Mouse (Mus musculus): ENCODE measurements around the gene Skida1. TPM values are rescaled to one million over a fixed set of nuclear protein-coding genes. Genes with fewer than 3 reads are reported as not detected.
"Not testable (repeated sequence)": the region's sequence is repeated elsewhere in the genome, so short reads cannot be mapped to it uniquely, and the experiment has no call there.

Gene Skida1
- polyA plus RNA-seq (2015; fragmentation: Nextera tagmentation; extraction: Ambion mirVana) = 0.37 and 0.47 TPM in 2 replicates

DNA sequence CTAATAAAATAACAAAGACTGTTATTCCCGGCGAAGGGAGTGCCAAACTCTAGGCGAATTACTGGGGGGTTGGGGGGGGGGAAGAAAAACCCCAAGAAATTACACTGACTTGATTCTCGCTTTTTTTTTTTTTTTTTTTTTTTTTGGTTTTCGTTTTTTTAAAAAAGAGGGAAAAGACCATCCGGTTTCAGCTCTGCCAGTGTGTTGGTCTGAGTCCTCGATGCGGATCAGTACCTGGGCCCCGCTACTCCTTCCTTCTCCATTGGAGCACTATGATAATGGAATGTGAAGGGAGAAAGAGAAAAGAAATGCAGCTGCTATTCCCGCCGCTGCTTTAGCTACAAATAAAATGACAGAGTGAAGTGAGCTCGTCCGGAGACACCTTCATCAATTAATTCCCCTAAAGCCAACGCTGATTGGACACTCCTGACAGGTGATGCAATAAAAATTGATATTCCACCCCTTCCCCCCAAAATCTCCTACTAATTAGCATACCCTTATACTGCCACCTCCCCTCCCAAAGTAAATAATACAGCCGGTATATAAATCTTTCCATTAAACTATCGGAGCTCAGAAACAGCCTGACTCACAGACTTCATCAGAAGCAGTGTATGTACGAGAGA lies at the start of gene Skida1:
Skida1 (minus strand) TSS at position 599 of the 623 bp plus-strand sequence.
- H3K36me3 ChIP-seq (replicated peaks) = no peaks in the 10 kb centered on the region
- H3K27ac ChIP-seq (replicated peaks) = peak within 1 kb of the TSS; percentile 75
- peak within 1 kb of the TSS; percentile 52 for H3K9ac ChIP-seq
- H3K27me3 ChIP-seq = peaks cover 93% of the 10 kb centered on the region
- no peaks in the 10 kb centered on the region for H3K9me3 ChIP-seq (replicated peaks)
- H3K4me1 ChIP-seq (replicated peaks) = peaks cover 32% of the 10 kb centered on the region
- peak within 1 kb of the TSS; percentile 85 for H3K4me2 ChIP-seq
- H3K4me3 ChIP-seq (replicated peaks) = peak within 1 kb of the TSS; percentile 64
- no peak for ATAC-seq (ENCODE audit: insufficient read depth)
- 3% methylated on average over 17 of the region's 17 CpGs for WGBS (ENCODE audit: insufficient replicate concordance)

DNA sequence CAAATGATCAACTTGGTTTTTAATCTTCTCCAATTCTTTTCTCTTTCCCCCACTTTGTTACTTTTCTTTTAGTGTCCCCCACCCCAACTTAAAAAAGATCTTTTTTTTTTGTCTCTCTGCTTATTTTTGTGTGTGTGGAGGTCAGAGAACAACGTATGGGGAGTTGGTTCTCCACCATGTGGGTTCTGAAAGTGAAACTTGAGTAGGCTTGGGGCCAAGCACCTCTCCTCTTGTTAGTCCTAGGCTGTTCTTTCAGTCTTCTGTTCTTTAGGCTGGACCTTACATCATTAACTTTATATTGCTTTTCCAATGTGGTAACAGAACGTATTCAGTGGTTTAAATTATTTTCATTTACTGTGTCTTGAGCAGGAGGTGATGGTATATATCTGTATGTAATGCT lies 47.0 kb upstream of the Skida1 start:
- peaks cover 64% of the 10 kb centered on the region for H3K36me3 ChIP-seq (replicated peaks)
- no peaks in the 10 kb centered on the region for H3K9me3 ChIP-seq (replicated peaks)
- H3K4me1 ChIP-seq (replicated peaks) = 0 out of 2 replicates have a peak, but pooled peaks cover 2% of the 10 kb centered on the region
- no peak for ATAC-seq (ENCODE audit: insufficient read depth)
- H3K4me3 ChIP-seq (replicated peaks) = no peak overlapping the region
- H3K9ac ChIP-seq = no peak overlapping the region
- H3K27me3 ChIP-seq = no peaks in the 10 kb centered on the region
- no peak overlapping the region for H3K27ac ChIP-seq (replicated peaks)
- WGBS (ENCODE audit: insufficient replicate concordance) = 60% methylated on average over 2 of the region's 2 CpGs
- H3K4me2 ChIP-seq = no peak overlapping the region

DNA sequence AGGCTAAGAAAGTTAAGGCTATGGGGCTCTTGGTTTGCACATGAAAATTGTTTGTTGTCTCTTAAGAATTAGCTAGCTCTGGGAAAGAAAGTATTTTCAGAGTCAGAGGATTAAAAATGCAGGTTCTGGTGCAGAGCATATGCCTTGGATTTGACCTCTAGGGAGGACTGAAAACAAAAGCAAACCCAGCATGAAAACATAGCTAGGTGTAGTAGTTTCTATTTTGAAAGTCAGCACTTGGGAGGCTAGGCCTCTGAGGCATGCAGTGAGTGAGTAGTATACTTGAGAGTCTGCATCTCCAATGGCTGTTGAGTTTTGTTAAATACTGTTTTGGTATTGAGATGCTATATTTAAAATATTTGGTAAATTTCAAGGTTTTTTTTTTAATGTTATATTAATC lies 45.5 kb upstream of the Skida1 start:
- H3K27me3 ChIP-seq = no peaks in the 10 kb centered on the region

DNA sequence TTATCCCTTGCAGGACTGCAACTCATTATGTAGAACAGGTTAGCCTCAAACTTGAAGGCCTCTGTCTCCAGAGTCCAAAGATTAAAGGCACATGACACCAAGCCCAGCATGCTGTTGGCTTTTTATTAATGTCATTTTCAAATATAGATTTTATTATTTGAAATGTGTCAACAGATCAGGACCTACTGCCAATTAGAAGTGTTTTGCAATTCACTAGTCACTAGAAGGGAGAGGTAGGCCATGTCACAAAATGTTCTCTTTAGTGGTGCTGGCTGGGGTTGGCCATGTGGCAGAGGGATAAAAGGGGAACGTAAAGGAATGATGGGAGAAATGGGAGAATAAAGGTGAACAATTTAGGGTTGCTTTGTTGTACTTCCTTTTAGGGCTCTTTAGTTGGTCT lies 45.0 kb upstream of the Skida1 start:
- 0 out of 2 replicates have a peak, but pooled peaks cover 2% of the 10 kb centered on the region for H3K4me1 ChIP-seq (replicated peaks)
- no peak for ATAC-seq (ENCODE audit: insufficient read depth)
- H3K4me3 ChIP-seq (replicated peaks) = no peak overlapping the region
- H3K9me3 ChIP-seq (replicated peaks) = no peaks in the 10 kb centered on the region
- WGBS (ENCODE audit: insufficient replicate concordance) = 94% methylated on average over 1 of the region's 1 CpGs
- no peak overlapping the region for H3K27ac ChIP-seq (replicated peaks)
- no peaks in the 10 kb centered on the region for H3K27me3 ChIP-seq
- no peak overlapping the region for H3K4me2 ChIP-seq
- no peak overlapping the region for H3K9ac ChIP-seq
- H3K36me3 ChIP-seq (replicated peaks) = peaks cover 62% of the 10 kb centered on the region

More for the DNA sequence above, 45.5 kb upstream of the Skida1 start:
- no peak overlapping the region for H3K9ac ChIP-seq
- no peak overlapping the region for H3K27ac ChIP-seq (replicated peaks)
- no peak overlapping the region for H3K4me2 ChIP-seq
- H3K9me3 ChIP-seq (replicated peaks) = no peaks in the 10 kb centered on the region
- H3K36me3 ChIP-seq (replicated peaks) = peaks cover 64% of the 10 kb centered on the region
- H3K4me3 ChIP-seq (replicated peaks) = no peak overlapping the region
- 0 out of 2 replicates have a peak, but pooled peaks cover 2% of the 10 kb centered on the region for H3K4me1 ChIP-seq (replicated peaks)
- no peak for ATAC-seq (ENCODE audit: insufficient read depth)

DNA sequence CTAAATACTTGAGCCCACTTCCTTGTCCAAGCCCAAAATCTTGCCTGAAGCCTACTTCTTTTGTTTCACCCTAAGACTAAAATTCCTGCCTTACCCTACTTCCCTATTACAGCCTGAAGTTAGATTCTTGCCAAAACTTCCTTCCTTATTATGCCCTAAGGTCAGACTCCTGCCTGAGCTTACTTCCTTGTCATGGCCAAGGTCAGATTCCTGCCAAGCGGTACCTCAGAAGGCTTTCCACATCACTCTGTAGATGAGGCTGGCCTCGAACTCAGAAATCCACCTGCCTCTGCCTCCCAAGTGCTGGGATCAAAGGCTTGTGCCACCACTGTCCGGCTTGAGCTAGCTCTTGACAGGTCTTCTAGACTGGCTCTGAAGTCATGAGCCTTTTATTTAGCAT lies 38.8 kb upstream of the Skida1 start:
- H3K9me3 ChIP-seq (replicated peaks); ATAC-seq (ENCODE audit: insufficient read depth); H3K4me3 ChIP-seq (replicated peaks); H3K4me1 ChIP-seq (replicated peaks); H3K27ac ChIP-seq (replicated peaks); H3K9ac ChIP-seq; H3K4me2 ChIP-seq; H3K27me3 ChIP-seq: not testable (repeated sequence)
- H3K36me3 ChIP-seq (replicated peaks) = peaks cover 84% of the 10 kb centered on the region
- WGBS (ENCODE audit: insufficient replicate concordance) = 83% methylated on average over 3 of the region's 3 CpGs

DNA sequence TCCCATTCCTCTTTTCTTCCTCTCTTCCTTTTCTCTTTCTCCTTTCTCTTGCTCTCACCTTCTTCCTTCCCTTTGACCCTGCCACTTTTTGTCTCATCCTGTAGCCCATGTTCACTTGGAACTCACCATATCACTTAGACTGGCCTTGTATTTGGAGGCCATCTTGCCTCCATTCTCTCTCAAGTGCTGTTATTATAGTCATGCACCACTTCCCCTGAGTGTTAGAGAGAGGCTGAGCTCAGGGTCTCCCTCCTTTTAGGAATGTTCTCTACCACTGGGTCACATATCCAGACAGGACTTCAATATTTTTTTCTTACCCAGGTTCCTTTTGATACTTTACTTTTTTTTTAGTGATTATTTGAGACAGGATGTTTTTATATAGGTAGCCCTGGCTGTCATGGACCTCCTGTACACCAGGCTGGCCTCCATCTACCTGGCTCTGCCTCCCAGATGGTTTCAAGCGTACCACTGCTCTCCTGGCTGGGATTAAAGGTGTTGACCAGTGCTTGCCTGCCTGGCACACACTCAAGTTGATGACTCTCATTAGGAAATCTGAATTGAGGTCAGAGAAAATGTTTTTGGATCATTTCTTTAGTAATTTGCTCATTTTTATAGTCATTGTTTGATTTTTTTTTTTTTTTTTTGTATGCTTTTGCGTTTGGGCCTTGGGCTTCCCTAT lies 31.5 kb upstream of the Skida1 start:
- Histone ChIP-seq H3K27me3 (no peaks in the 10 kb centered on the region), H3K9ac (no peak overlapping the region), H3K27ac (replicated peaks) (no peak overlapping the region), H3K4me2 (no peak overlapping the region), H3K9me3 (replicated peaks) (no peaks in the 10 kb centered on the region), H3K4me3 (replicated peaks) (no peak overlapping the region), H3K4me1 (replicated peaks) (peaks cover 3% of the 10 kb centered on the region; the same call in 1 of the 2 replicates), H3K36me3 (replicated peaks) (peaks cover 79% of the 10 kb centered on the region)
- no peak for ATAC-seq (ENCODE audit: insufficient read depth)
- 82% methylated on average over 2 of the region's 2 CpGs for WGBS (ENCODE audit: insufficient replicate concordance)

DNA sequence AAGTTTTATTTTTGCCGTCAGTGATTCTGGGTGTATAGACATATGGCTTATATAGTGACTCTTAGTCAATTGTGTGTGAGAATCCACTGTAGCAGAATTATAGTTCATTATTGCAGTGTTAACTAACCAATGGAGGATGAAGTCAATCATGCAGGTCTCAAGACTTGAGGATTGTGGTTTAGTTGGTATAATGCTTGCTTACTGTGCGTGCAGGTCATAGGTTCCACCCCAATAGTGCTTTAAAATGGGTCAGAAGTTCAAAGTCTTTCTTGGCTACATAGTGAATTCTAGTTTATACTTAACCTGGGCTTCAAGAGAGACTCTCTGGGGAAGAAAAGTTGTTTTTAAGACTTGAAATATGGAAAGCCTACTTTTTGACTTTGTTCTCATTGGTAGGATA lies 23.1 kb upstream of the Skida1 start:
- no peak overlapping the region for H3K4me3 ChIP-seq (replicated peaks)
- H3K9ac ChIP-seq = no peak overlapping the region
- no peaks in the 10 kb centered on the region for H3K9me3 ChIP-seq (replicated peaks)
- WGBS (ENCODE audit: insufficient replicate concordance) = 74% methylated on average over 2 of the region's 2 CpGs
- peaks cover 16% of the 10 kb centered on the region; the same call in 1 of the 2 replicates for H3K4me1 ChIP-seq (replicated peaks)
- H3K27me3 ChIP-seq = no peaks in the 10 kb centered on the region
- ATAC-seq (ENCODE audit: insufficient read depth) = no peak
- H3K4me2 ChIP-seq = no peak overlapping the region
- peaks cover 55% of the 10 kb centered on the region for H3K36me3 ChIP-seq (replicated peaks)
- H3K27ac ChIP-seq (replicated peaks) = no peak overlapping the region

DNA sequence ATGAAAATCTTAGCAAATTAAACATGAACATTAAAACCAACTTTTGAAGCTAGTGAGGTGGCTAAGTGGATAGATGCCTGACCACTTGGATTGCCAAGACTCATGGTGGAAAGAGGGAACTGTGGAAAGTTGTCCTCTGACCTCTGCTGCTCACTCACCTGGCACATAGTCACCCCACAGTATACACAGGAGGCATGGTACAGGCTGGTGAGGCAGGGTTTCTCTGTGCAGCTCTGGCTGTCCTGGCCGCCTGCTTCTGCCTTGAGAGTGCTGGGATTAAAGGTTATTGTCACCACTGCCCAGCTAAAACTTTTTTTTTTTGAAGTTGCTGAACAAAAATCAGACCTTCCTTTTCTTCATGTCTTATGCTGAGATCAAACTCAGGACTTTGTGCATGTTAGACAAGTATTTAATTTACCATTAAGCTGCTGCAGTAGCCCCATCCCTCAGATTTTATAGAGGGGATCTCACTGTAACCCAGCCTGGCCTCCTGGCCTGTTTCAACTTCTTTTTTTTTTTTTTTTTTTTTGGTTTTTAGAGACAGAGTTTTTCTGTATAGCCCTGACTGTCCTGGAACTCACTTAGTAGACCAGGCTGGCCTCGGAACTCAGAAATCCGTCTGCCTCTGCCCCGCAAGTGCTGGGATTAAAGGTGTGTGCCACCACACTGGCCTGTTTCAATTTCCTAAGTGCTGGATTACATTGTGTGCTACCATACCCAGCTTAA lies 19.4 kb upstream of the Skida1 start:
- peaks cover 31% of the 10 kb centered on the region for H3K36me3 ChIP-seq (replicated peaks)
- H3K4me1 ChIP-seq (replicated peaks) = peaks cover 29% of the 10 kb centered on the region
- H3K4me3 ChIP-seq (replicated peaks) = no peak overlapping the region
- WGBS (ENCODE audit: insufficient replicate concordance) = 90% methylated on average over 4 of the region's 4 CpGs
- no peak for ATAC-seq (ENCODE audit: insufficient read depth)
- H3K27ac ChIP-seq (replicated peaks) = no peak overlapping the region
- H3K27me3 ChIP-seq = no peaks in the 10 kb centered on the region
- no peak overlapping the region for H3K9ac ChIP-seq
- no peak overlapping the region for H3K4me2 ChIP-seq
- no peaks in the 10 kb centered on the region for H3K9me3 ChIP-seq (replicated peaks)

DNA sequence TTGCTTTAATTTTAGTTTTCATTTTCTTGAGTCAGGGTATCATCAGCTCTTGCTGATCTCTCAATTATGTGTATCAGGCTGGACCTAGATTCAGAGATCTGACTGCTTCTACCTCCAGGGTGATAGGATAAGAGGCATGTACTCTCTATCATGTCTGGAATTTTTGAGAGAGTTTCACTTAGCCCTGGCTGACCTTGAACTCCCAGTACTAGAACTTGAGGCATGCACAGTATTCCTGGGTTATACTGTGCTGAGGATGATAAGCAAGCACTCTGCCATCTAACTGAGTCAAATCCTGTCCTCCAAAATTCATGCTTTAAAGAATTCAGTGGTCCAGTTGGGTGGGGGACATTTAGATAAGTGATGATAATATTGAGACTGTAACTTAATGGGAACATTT lies 17.6 kb upstream of the Skida1 start:
- Histone ChIP-seq H3K4me1 (replicated peaks) (peaks cover 29% of the 10 kb centered on the region), H3K27ac (replicated peaks) (peak overlapping the region; percentile 99; the same call in 1 of the 2 replicates), H3K27me3 (no peaks in the 10 kb centered on the region), H3K36me3 (replicated peaks) (peaks cover 21% of the 10 kb centered on the region), H3K9me3 (replicated peaks) (no peaks in the 10 kb centered on the region), H3K4me3 (replicated peaks) (peak overlapping the region; percentile 93), H3K4me2 (peak overlapping the region; percentile 80), H3K9ac (0 out of 2 replicates have a peak overlapping the region, but pooled peaks have one; percentile 6)
- ATAC-seq (ENCODE audit: insufficient read depth) = no peak

DNA sequence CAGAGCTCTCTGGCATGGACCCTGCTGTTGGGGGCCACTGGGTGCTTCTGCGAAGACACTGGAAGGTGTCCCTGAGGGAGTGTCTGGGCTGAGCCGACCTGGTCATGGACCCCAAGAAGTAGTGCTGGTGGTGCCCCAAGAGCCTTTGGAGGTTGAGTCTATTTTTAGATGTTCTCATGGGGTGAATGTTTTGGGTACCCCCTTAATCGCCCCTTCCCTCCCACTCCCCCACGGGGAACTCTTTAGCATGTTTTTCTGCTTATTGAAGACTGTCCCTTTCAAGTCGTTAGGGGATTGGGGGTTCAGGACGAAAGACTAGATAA lies 16.8 kb upstream of the Skida1 start:
- H3K9ac ChIP-seq = peak overlapping the region; percentile 99
- peak overlapping the region; percentile 80 for H3K4me2 ChIP-seq
- H3K27me3 ChIP-seq = no peaks in the 10 kb centered on the region
- peak overlapping the region; percentile 99 for H3K27ac ChIP-seq (replicated peaks)
- no peak for ATAC-seq (ENCODE audit: insufficient read depth)
- 2% methylated on average over 6 of the region's 6 CpGs for WGBS (ENCODE audit: insufficient replicate concordance)
- H3K4me1 ChIP-seq (replicated peaks) = peaks cover 28% of the 10 kb centered on the region
- H3K9me3 ChIP-seq (replicated peaks) = no peaks in the 10 kb centered on the region
- H3K36me3 ChIP-seq (replicated peaks) = peaks cover 20% of the 10 kb centered on the region
- peak overlapping the region; percentile 93 for H3K4me3 ChIP-seq (replicated peaks)

DNA sequence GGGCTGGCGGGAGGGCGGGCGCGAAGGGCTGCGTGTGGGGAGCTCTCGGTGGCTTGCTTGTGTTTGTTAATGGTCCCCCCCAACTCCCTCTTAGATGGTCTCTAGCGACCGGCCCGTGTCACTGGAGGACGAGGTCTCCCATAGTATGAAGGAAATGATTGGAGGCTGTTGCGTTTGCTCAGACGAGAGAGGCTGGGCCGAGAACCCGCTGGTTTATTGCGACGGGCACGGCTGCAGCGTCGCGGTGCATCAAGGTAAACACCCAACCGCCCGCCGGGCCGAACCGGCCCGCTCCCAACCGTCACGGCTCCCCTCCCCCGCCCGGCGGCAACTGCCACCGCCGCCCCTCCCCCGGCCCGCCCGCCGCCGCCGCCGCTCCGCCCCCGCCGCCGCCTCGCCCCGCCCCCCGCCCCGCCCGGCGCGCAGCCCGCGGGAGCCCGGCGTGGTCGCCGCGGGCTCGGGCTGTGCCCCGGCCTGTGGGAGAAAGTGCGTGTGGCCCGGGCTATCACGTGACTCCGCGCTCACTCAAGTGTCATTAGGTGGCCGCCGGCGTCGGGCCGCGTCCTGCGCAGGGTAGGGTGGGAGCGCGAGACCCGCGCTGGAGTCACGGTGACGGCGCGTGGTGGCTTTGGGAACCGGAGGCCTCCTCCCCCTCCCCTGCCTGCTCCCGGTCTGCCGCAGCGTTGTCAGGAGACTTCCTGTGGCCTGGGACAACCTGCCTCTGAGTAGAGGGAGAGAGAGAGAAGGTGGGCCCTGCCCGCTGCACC lies 16.3 kb upstream of the Skida1 start:
- under 1% methylated on average over 62 of the region's 85 CpGs for WGBS (ENCODE audit: insufficient replicate concordance)
- Histone ChIP-seq H3K4me3 (replicated peaks) (peak overlapping the region; percentile 93), H3K36me3 (replicated peaks) (peaks cover 18% of the 10 kb centered on the region), H3K9ac (peak overlapping the region; percentile 99), H3K27ac (replicated peaks) (peak overlapping the region; percentile 99), H3K4me1 (replicated peaks) (peaks cover 27% of the 10 kb centered on the region), H3K27me3 (no peaks in the 10 kb centered on the region), H3K4me2 (peak overlapping the region; percentile 80), H3K9me3 (replicated peaks) (no peaks in the 10 kb centered on the region)
- ATAC-seq (ENCODE audit: insufficient read depth) = peak; percentile 62

All from liver, embryonic 15.5 days (tissue).